Mouse (Mus musculus): Measurements from ENCODE around the gene Tmem39a. TPM values are rescaled to one million over a fixed set of nuclear protein-coding genes. Genes with fewer than 3 reads are reported as not detected.

Gene Tmem39a
- polyA plus RNA-seq, 1 experiment from 2014 or later = 47.1 TPM

DNA sequence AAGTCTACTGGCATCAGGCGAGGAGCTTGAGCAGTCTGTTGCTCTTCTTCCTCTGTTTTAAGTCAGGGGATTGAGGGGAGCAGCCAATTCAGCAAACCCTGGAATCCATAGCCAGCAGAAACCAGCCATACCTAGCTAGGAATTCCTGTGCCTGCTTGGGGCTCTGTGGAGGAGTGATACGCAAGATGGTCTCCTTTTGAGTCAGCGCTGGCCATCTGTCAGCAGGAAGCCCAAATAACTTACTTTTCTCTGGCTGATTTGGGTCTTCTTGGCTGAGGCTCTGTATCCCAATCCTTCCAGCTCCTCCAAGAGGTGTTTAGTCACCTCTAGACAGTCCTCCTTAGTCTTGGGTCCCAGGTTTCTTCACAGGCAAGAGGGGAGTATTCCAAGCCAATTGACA lies 2.5 kb upstream of the Tmem39a start:
- peaks cover 58% of the 10 kb centered on the region for H3K27me3 ChIP-seq
- WGBS = 84% methylated on average over 3 of the region's 3 CpGs

DNA sequence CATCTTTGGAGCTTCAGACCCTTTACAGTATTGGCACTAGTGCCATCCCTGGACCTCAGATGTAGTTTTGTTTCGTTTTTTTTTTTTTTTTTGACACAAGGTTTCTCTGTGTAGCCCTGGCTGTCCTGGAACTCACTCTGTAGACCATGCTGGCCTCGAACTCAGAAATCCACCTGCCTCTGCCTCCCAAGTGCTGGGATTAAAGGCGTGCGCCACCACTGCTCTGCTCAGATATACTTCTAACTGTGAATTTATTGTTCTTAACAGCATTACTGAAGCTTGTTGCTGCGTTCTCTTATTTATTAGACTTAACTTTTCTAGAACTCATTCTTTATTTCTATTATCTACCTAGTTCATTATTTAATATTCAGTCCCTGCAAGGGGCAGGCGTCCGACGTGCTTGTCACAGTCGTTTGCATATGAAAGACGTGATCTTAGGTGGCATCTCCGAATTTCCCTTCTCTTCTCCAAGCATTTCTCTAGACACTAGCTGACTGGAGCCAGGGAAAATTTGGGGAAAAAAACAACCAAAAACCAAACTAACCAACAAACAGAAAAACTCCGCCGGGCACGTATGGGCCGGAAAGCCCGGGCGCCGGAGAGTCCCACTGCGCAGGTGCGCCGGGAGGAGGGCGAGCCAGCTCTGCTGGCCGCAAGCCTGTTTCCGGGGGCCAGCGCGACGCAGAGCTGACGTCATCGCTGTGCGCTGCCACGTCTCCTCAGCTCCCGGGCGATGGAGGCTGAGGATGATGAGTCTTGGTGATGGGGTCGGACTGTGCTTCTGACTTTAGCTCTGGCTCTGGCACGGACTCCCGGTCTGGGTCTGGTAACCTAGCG lies 3.9 kb downstream of the Tmem39a start:
- H3K4me2 ChIP-seq (replicated peaks) = peak overlapping the region; percentile 74
- peak; percentile 98 for ATAC-seq
- H3K27ac ChIP-seq = peak overlapping the region; percentile 74
- no peaks in the 10 kb centered on the region for H3K9me3 ChIP-seq
- peaks cover 21% of the 10 kb centered on the region for H3K27me3 ChIP-seq
- peak overlapping the region; percentile 85 for H3K9ac ChIP-seq (replicated peaks)
- H3K4me1 ChIP-seq (replicated peaks) = peaks cover 10% of the 10 kb centered on the region
- peak overlapping the region; percentile 78 for H3K4me3 ChIP-seq (replicated peaks)
- WGBS = 10% methylated on average over 37 of the region's 37 CpGs
- peaks cover 18% of the 10 kb centered on the region for H3K36me3 ChIP-seq

More for the DNA sequence above, 2.5 kb upstream of the Tmem39a start:
- Histone ChIP-seq H3K9ac (replicated peaks) (no peak overlapping the region), H3K4me3 (replicated peaks) (no peak overlapping the region), H3K4me2 (replicated peaks) (no peak overlapping the region), H3K27ac (no peak overlapping the region), H3K4me1 (replicated peaks) (no peaks in the 10 kb centered on the region), H3K36me3 (no peaks in the 10 kb centered on the region), H3K9me3 (no peaks in the 10 kb centered on the region)
- ATAC-seq = no peak

DNA sequence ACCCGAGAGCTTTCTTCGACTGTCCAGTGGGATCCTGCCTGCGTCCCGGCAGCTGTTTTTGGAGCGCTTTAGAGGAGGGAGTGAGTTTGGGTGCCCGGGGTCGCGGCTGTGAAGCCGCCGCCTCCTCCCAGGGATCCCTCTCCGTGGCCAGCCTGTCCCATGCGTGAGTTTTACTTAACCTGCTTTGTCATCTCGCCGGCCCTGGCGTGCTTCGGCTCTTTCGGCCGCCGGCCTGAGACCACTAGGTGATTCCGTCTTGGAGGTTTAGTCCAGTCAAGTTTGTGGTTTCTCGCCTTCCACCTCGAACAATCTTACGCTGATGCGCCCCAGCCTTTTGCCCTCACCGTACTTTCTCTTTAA lies 4.5 kb downstream of the Tmem39a start:
- WGBS = under 1% methylated on average over 25 of the region's 25 CpGs
- Histone ChIP-seq H3K4me2 (replicated peaks) (peak overlapping the region; percentile 74), H3K27me3 (peaks cover 21% of the 10 kb centered on the region), H3K36me3 (peaks cover 21% of the 10 kb centered on the region), H3K9ac (replicated peaks) (peak overlapping the region; percentile 85), H3K27ac (peak overlapping the region; percentile 74), H3K9me3 (no peaks in the 10 kb centered on the region), H3K4me1 (replicated peaks) (peaks cover 10% of the 10 kb centered on the region), H3K4me3 (replicated peaks) (peak overlapping the region; percentile 78)
- ATAC-seq = no peak; the same call in 1 of the 2 replicates

DNA sequence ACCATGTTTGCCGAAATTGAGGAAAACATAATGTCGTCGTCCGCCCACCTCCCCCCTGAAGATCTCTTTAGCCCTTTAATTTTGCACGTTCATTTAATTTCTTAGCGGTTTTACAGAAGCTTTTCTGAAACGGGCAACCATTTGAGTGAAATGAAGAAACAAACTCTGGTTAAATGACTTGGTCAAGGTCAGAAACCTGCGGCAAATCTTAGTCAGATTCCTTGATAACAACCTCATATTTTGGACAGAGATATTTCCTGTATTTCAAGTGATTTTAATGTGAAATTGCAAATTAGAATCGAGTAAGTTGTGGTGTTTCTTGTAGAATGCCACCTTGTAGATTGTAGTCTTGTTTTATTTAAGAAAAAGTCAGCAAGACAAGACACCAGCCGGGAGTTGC lies 5.0 kb downstream of the Tmem39a start:
- peaks cover 10% of the 10 kb centered on the region for H3K4me1 ChIP-seq (replicated peaks)
- no peaks in the 10 kb centered on the region for H3K9me3 ChIP-seq
- ATAC-seq = no peak
- H3K4me2 ChIP-seq (replicated peaks) = peak overlapping the region; percentile 74
- peak overlapping the region; percentile 78 for H3K4me3 ChIP-seq (replicated peaks)
- peaks cover 21% of the 10 kb centered on the region for H3K27me3 ChIP-seq
- peaks cover 27% of the 10 kb centered on the region for H3K36me3 ChIP-seq
- H3K9ac ChIP-seq (replicated peaks) = peak overlapping the region; percentile 85
- no peak overlapping the region for H3K27ac ChIP-seq
- 40% methylated on average over 10 of the region's 10 CpGs for WGBS

DNA sequence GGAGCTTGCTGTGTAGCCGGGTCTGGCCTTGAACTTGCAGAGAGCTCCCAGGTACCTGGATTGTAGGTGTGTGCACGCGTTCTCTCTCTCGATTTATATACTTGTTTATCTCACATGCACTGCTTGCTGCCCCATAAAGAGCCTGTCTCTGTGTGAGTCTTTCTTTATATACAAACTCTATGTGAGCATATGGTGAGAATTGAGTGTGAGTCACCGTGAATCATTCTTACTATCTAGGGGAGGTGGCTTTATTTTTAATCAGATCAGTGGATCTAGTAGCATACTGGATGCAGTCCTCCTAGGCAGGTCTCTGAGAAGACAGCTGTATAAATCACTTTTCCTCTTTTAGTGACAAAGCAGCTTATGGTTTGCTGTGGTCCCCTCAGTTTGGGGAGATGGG lies 9.7 kb downstream of the Tmem39a start:
- no peak overlapping the region for H3K4me2 ChIP-seq (replicated peaks)
- WGBS = 98% methylated on average over 5 of the region's 5 CpGs
- no peaks in the 10 kb centered on the region for H3K9me3 ChIP-seq
- H3K36me3 ChIP-seq = peaks cover 62% of the 10 kb centered on the region
- no peaks in the 10 kb centered on the region for H3K27me3 ChIP-seq
- H3K4me3 ChIP-seq (replicated peaks) = no peak overlapping the region
- no peak overlapping the region for H3K9ac ChIP-seq (replicated peaks)
- peaks cover 10% of the 10 kb centered on the region for H3K4me1 ChIP-seq (replicated peaks)
- no peak for ATAC-seq
- no peak overlapping the region for H3K27ac ChIP-seq

DNA sequence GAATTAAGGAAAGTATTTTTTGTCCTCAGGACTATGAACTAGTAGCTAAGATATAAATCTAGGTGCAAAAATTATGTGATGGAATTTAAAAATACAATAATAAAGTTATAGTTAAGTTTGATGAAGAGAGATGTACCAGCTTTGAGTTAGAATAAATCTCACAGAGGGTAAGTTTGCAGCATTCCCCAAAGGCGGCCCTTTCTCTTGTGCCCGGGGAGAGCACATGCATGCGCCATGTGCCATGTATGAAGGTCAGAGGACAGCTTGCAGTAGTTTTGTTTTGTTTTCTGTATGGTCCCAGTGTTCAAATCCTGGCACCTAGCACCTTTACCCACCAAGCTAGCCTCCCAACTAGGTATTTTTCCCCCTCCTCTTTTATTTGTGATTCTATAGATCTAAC lies 13.0 kb downstream of the Tmem39a start:
- Histone ChIP-seq H3K4me2 (replicated peaks) (no peak overlapping the region), H3K9me3 (no peaks in the 10 kb centered on the region), H3K27ac (no peak overlapping the region), H3K27me3 (no peaks in the 10 kb centered on the region), H3K4me3 (replicated peaks) (no peak overlapping the region), H3K4me1 (replicated peaks) (no peaks in the 10 kb centered on the region), H3K36me3 (peaks cover 63% of the 10 kb centered on the region), H3K9ac (replicated peaks) (no peak overlapping the region)
- no peak for ATAC-seq
- WGBS = 94% methylated on average over 3 of the region's 3 CpGs

DNA sequence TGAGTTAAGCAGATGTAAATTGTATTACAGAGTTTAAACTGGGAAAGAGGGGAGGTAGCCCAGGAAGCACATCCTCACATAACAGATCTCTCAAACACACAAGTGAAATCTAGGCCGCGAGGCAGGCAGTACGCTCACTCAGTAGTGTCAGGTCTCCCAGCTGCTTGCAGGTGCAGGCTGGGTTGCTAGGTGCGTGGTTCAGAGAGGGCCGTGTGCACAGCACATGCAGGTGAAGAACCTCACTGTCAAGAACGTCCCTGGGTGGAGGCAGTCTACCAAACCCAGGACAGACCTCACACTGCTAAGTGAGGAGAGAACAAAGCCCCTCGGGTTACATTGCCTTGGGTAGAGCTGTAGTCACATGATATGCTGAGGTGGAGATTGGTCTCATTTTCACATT lies 26.3 kb downstream of the Tmem39a start:
- no peak for ATAC-seq
- H3K4me3 ChIP-seq (replicated peaks) = no peak overlapping the region
- WGBS = 90% methylated on average over 7 of the region's 7 CpGs

DNA sequence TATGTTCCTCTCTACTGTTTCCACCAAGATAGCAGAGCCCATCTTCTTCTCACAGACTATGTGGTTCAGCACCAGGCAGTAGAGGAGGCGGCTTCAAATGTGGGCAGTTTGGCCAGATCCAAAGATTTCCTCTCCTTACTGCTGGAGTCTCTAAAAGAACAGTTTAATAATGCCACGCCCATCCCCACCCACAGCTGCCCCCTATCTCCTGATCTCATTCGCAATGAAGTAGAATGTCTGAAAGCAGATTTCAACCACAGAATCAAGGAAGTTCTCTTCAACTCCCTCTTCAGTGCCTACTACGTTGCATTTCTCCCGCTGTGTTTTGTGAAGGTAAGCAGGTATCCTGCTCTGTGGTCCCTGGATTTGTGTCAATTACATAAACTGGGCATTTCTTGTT lies 26.7 kb downstream of the Tmem39a start:
- no peak overlapping the region for H3K9ac ChIP-seq (replicated peaks)
- H3K4me2 ChIP-seq (replicated peaks) = no peak overlapping the region
- H3K27ac ChIP-seq = no peak overlapping the region
- WGBS = 96% methylated on average over 5 of the region's 5 CpGs
- no peak for ATAC-seq
- H3K4me3 ChIP-seq (replicated peaks) = no peak overlapping the region
- H3K4me1 ChIP-seq (replicated peaks) = no peaks in the 10 kb centered on the region
- H3K27me3 ChIP-seq = no peaks in the 10 kb centered on the region
- H3K36me3 ChIP-seq = peaks cover 77% of the 10 kb centered on the region
- no peaks in the 10 kb centered on the region for H3K9me3 ChIP-seq

More for the DNA sequence above, 26.3 kb downstream of the Tmem39a start:
- no peak overlapping the region for H3K9ac ChIP-seq (replicated peaks)
- H3K4me1 ChIP-seq (replicated peaks) = no peaks in the 10 kb centered on the region
- no peak overlapping the region for H3K27ac ChIP-seq
- peaks cover 77% of the 10 kb centered on the region for H3K36me3 ChIP-seq
- H3K4me2 ChIP-seq (replicated peaks) = no peak overlapping the region
- no peaks in the 10 kb centered on the region for H3K27me3 ChIP-seq
- no peaks in the 10 kb centered on the region for H3K9me3 ChIP-seq

DNA sequence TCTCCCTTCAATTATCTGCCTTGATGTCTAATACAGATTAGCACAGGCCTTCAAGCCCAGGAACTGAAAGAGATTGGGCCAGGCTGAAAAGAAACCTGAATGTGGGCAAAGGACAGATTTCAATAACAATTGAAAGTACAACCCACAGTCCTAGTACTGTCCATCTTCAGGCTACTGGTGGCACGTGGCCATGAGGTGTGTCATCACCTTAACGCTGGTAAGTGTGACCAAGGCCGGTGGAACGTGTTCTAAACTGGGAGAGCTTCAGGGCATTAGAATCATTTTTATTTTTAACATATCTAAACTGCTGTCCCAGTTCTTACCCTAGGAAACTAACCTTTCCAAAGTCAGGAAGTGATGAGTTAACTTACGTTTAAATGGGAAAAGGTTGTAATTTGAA lies 28.7 kb downstream of the Tmem39a start:
- Histone ChIP-seq H3K36me3 (peaks cover 81% of the 10 kb centered on the region), H3K27me3 (no peaks in the 10 kb centered on the region), H3K9me3 (no peaks in the 10 kb centered on the region), H3K4me2 (replicated peaks) (no peak overlapping the region), H3K9ac (replicated peaks) (no peak overlapping the region), H3K4me1 (replicated peaks) (no peaks in the 10 kb centered on the region), H3K4me3 (replicated peaks) (no peak overlapping the region), H3K27ac (no peak overlapping the region)
- whole genome bisulfite sequencing = 91% methylated on average over 5 of the region's 5 CpGs
- ATAC-seq = no peak

DNA sequence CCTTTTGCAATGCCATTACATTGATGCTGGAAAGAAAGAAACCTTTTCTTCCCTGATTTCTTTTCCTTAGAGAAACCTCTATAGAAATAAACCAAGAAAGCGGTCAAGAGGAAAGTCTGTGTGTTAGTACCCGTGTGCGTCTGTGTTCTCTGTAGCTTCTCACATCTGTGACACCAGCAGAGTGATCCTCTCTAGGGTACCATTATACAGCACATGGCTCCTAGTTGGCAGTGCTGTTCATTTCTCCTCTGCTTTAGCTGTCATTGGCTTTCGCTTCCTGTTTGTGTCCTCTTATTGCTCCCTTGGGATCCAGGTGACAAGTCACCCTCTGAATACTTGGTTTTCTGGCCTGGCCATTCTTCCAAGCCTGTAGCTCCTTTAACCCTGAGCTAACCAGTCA lies 29.1 kb downstream of the Tmem39a start:
- 92% methylated on average over 4 of the region's 4 CpGs for WGBS
- Histone ChIP-seq H3K4me2 (replicated peaks) (no peak overlapping the region), H3K9me3 (no peaks in the 10 kb centered on the region), H3K27me3 (no peaks in the 10 kb centered on the region), H3K9ac (replicated peaks) (no peak overlapping the region), H3K4me3 (replicated peaks) (no peak overlapping the region), H3K27ac (no peak overlapping the region), H3K4me1 (replicated peaks) (no peaks in the 10 kb centered on the region), H3K36me3 (peaks cover 83% of the 10 kb centered on the region)
- no peak for ATAC-seq

DNA sequence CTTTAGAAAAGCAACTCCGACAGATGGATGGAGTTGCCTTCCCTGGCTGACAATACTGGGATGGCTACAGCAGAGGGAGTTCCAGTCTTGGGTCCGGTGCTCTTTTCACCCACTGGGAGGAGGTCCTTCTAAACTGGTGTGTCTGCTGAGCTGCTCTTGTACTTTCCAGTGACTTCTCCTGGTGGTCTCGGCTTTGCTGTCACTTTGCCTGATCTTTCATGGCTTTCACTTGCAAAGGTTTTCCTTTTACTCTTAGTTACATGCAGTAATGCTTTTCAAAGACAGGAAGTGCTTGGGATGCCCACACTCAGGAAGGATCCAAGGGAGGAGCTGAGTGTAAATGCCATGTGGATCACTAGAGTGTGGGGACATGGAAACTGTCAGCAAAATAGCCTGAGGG lies 33.0 kb downstream of the Tmem39a start:
- Histone ChIP-seq H3K4me2 (replicated peaks) (no peak overlapping the region), H3K4me3 (replicated peaks) (no peak overlapping the region), H3K9ac (replicated peaks) (no peak overlapping the region), H3K27me3 (no peaks in the 10 kb centered on the region), H3K27ac (no peak overlapping the region), H3K9me3 (no peaks in the 10 kb centered on the region), H3K4me1 (replicated peaks) (no peaks in the 10 kb centered on the region), H3K36me3 (peaks cover 68% of the 10 kb centered on the region)
- 86% methylated on average over 3 of the region's 3 CpGs for WGBS
- ATAC-seq = no peak

DNA sequence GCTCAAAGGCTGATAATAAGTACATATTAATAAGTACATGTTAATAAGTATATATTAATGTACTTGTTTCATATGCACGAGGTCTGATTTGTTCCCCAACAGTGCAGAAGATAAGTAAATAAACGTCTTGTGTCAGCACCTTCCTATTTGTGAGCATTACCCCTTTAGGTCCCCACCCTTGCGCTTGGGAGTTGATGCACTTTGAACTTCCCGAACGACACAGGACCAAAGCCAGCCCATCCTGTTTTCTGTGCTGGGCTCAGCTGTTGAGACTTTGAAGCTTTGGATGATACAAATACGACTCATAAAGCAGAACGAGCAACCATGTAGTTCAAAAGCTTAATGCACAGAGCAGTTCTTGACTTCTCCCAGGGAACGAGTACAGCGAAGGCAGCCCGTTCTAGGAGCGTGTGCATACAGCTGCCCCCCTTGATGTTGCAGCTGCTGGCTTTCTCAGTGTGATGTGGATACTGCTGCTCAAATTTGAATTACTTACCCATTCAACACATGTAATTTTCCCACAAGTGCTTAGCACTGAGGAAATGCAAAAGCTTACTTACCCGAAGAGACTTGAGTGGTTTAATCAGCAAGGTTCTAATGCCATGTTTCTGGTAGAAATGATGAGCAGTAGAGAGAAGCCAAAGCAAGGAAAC lies 33.7 kb downstream of the Tmem39a start:
- Histone ChIP-seq H3K4me2 (replicated peaks) (no peak overlapping the region), H3K27me3 (no peaks in the 10 kb centered on the region), H3K4me1 (replicated peaks) (no peaks in the 10 kb centered on the region), H3K9me3 (no peaks in the 10 kb centered on the region), H3K4me3 (replicated peaks) (no peak overlapping the region), H3K9ac (replicated peaks) (no peak overlapping the region), H3K27ac (no peak overlapping the region), H3K36me3 (peaks cover 63% of the 10 kb centered on the region)
- 89% methylated on average over 12 of the region's 12 CpGs for WGBS
- no peak for ATAC-seq
